Mouse (Mus musculus) limb, embryonic 13.5 days (tissue): ENCODE measurements around the gene Vav3. TPM values are rescaled to one million over a fixed set of nuclear protein-coding genes. Genes with fewer than 3 reads are reported as not detected.

Experiments used
- ATAC-seq: fragments of 200-750 bp; cut with Nextera tagmentation; 2 replicates; pipeline ENCODE4 v1.8.0; 2017; ENCODE audit warnings: low read depth, moderate number of reproducible peaks, moderate TSS enrichment; ENCODE audit not compliant: low FRiP score
- H3K27ac ChIP-seq: fragments of 300-500 bp; sonication (generic); 2 replicates; pipeline ENCODE4 v1.5.1; 2015; ENCODE audit warnings: inconsistent platforms, mild to moderate bottlenecking, moderate library complexity
- H3K27me3 ChIP-seq: fragments of 300-500 bp; sonication (generic); 2 replicates; pipeline ENCODE4 v1.6.1; 2015; ENCODE audit warnings: mild to moderate bottlenecking, inconsistent platforms
- H3K36me3 ChIP-seq: fragments of 300-500 bp; sonication (generic); 2 replicates; pipeline ENCODE4 v1.6.1; 2015; ENCODE audit warnings: inconsistent platforms, mild to moderate bottlenecking, moderate library complexity
- H3K4me1 ChIP-seq: fragments of 300-500 bp; sonication (generic); 2 replicates; pipeline ENCODE4 v1.6.1; 2015; ENCODE audit warnings: inconsistent platforms
- H3K4me2 ChIP-seq: fragments of 300-500 bp; sonication (generic); replicated peaks from 2 replicates; pipeline ENCODE4 v1.6.1; 2015; ENCODE audit warnings: inconsistent platforms, mild to moderate bottlenecking, moderate library complexity
- H3K4me3 ChIP-seq: fragments of 300-500 bp; sonication (generic); 2 replicates; pipeline ENCODE4 v1.5.1; 2015; ENCODE audit warnings: moderate library complexity, mild to moderate bottlenecking, inconsistent platforms
- H3K9ac ChIP-seq: fragments of 300-500 bp; sonication (generic); 2 replicates; pipeline ENCODE4 v1.6.1; 2015; ENCODE audit warnings: mild to moderate bottlenecking, inconsistent platforms
- H3K9me3 ChIP-seq: fragments of 300-500 bp; sonication (generic); 2 replicates; pipeline ENCODE4 v1.6.1; 2016; ENCODE audit warnings: inconsistent platforms
- WGBS: fragments of 180-500 bp; shearing (Covaris S2); methylation state at CpG from one replicate; pipeline ENCODE4 v1.1.7; 2015; 5-methylcytosine and 5-hydroxymethylcytosine counted together
- polyA plus RNA-seq: library from polyadenylated mRNA; unstranded; fragments of >200 nt; fragmentation: Nextera tagmentation; extraction: Ambion mirVana; gene quantifications from 2 replicates; pipeline ENCODE4 v1.2.1, GENCODE M21; 2015

The Vav3 gene
- polyA plus RNA-seq, 1 experiment from 2014 or later: 11.6 TPM

- 32% methylated on average over 4 of the region's 4 CpGs for WGBS
- Histone ChIP-seq H3K27ac (no peak overlapping the region), H3K4me3 (no peak overlapping the region), H3K9me3 (no peaks in the 10 kb centered on the region), H3K36me3 (no peaks in the 10 kb centered on the region), H3K4me2 (no peak overlapping the region), H3K4me1 (0 out of 2 replicates have a peak, but pooled peaks cover 3% of the 10 kb centered on the region), H3K9ac (no peak overlapping the region), H3K27me3 (peaks cover 8% of the 10 kb centered on the region; the same call in 1 of the 2 replicates)
- ATAC-seq: no peak
Measured at GRCm38 (mm10) chr3:109488750-109489171, 148.3 kb downstream of the Vav3 start.

GRCm38 (mm10) chr3:109490561-109491296, 150.3 kb downstream of the Vav3 start:
- H3K27ac ChIP-seq: no peak overlapping the region
- no peak overlapping the region for H3K4me3 ChIP-seq
- WGBS: 61% methylated on average over 11 of the region's 11 CpGs
- H3K27me3 ChIP-seq: peaks cover 8% of the 10 kb centered on the region; the same call in 1 of the 2 replicates
- no peaks in the 10 kb centered on the region for H3K36me3 ChIP-seq
- no peaks in the 10 kb centered on the region for H3K9me3 ChIP-seq
- H3K4me1 ChIP-seq: 0 out of 2 replicates have a peak, but pooled peaks cover 3% of the 10 kb centered on the region
- no peak for ATAC-seq
- H3K9ac ChIP-seq: no peak overlapping the region
- H3K4me2 ChIP-seq: no peak overlapping the region

- Histone ChIP-seq H3K4me3 (no peak overlapping the region), H3K4me1 (0 out of 2 replicates have a peak, but pooled peaks cover 3% of the 10 kb centered on the region), H3K4me2 (no peak overlapping the region), H3K9ac (no peak overlapping the region), H3K27ac (no peak overlapping the region), H3K36me3 (no peaks in the 10 kb centered on the region), H3K9me3 (no peaks in the 10 kb centered on the region), H3K27me3 (peaks cover 8% of the 10 kb centered on the region; the same call in 1 of the 2 replicates)
- WGBS: 3% methylated on average over 2 of the region's 2 CpGs
- ATAC-seq: peak; percentile 58; the same call in 1 of the 2 replicates
Measured at GRCm38 (mm10) chr3:109491568-109491967, 151.1 kb downstream of the Vav3 start.

GRCm38 (mm10) chr3:109496461-109496860, 156.0 kb downstream of the Vav3 start:
- Histone ChIP-seq H3K27ac (no peak overlapping the region), H3K9ac (no peak overlapping the region), H3K4me1 (0 out of 2 replicates have a peak, but pooled peaks cover 3% of the 10 kb centered on the region), H3K27me3 (no peaks in the 10 kb centered on the region), H3K4me2 (no peak overlapping the region), H3K9me3 (no peaks in the 10 kb centered on the region), H3K4me3 (no peak overlapping the region), H3K36me3 (no peaks in the 10 kb centered on the region)
- no peak for ATAC-seq
- 51% methylated on average over 5 of the region's 5 CpGs for WGBS

- no peaks in the 10 kb centered on the region for H3K36me3 ChIP-seq
- H3K9me3 ChIP-seq: no peaks in the 10 kb centered on the region
- 79% methylated on average over 4 of the region's 4 CpGs for WGBS
- H3K9ac ChIP-seq: no peak overlapping the region
- H3K4me2 ChIP-seq: no peak overlapping the region
- H3K27ac ChIP-seq: no peak overlapping the region
- ATAC-seq: no peak
- no peaks in the 10 kb centered on the region for H3K27me3 ChIP-seq
- 0 out of 2 replicates have a peak, but pooled peaks cover 3% of the 10 kb centered on the region for H3K4me1 ChIP-seq
- H3K4me3 ChIP-seq: no peak overlapping the region
Measured at GRCm38 (mm10) chr3:109497074-109497473, 156.6 kb downstream of the Vav3 start.

GRCm38 (mm10) chr3:109499861-109500456, 159.5 kb downstream of the Vav3 start:
- 95% methylated on average over 1 of the region's 1 CpGs for WGBS

GRCm38 (mm10) chr3:109509784-109510183, 169.3 kb downstream of the Vav3 start:
- Histone ChIP-seq H3K36me3 (no peaks in the 10 kb centered on the region), H3K9ac (no peak overlapping the region), H3K27ac (no peak overlapping the region), H3K9me3 (no peaks in the 10 kb centered on the region), H3K4me1 (no peaks in the 10 kb centered on the region), H3K4me3 (no peak overlapping the region), H3K27me3 (no peaks in the 10 kb centered on the region), H3K4me2 (no peak overlapping the region)
- WGBS: 76% methylated on average over 1 of the region's 1 CpGs
- no peak for ATAC-seq

More at GRCm38 (mm10) chr3:109499861-109500456, 159.5 kb downstream of the Vav3 start:
- Histone ChIP-seq H3K36me3 (no peaks in the 10 kb centered on the region), H3K4me2 (no peak overlapping the region), H3K9me3 (no peaks in the 10 kb centered on the region), H3K27me3 (no peaks in the 10 kb centered on the region), H3K27ac (no peak overlapping the region), H3K9ac (no peak overlapping the region), H3K4me1 (no peaks in the 10 kb centered on the region), H3K4me3 (no peak overlapping the region)
- ATAC-seq: no peak

- no peak overlapping the region for H3K4me2 ChIP-seq
- no peak overlapping the region for H3K4me3 ChIP-seq
- WGBS: 65% methylated on average over 1 of the region's 1 CpGs
- H3K36me3 ChIP-seq: no peaks in the 10 kb centered on the region
- no peaks in the 10 kb centered on the region for H3K27me3 ChIP-seq
- ATAC-seq: no peak
- no peaks in the 10 kb centered on the region for H3K9me3 ChIP-seq
- H3K27ac ChIP-seq: no peak overlapping the region
- H3K4me1 ChIP-seq: no peaks in the 10 kb centered on the region
- H3K9ac ChIP-seq: no peak overlapping the region
Measured at GRCm38 (mm10) chr3:109511849-109512248, 171.4 kb downstream of the Vav3 start.

GRCm38 (mm10) chr3:109515479-109515878, 175.0 kb downstream of the Vav3 start:
- Histone ChIP-seq H3K4me1 (no peaks in the 10 kb centered on the region), H3K36me3 (no peaks in the 10 kb centered on the region), H3K9me3 (no peaks in the 10 kb centered on the region), H3K4me3 (no peak overlapping the region), H3K4me2 (no peak overlapping the region), H3K27ac (no peak overlapping the region), H3K9ac (no peak overlapping the region), H3K27me3 (no peaks in the 10 kb centered on the region)
- no peak for ATAC-seq
- WGBS: 71% methylated on average over 3 of the region's 3 CpGs

- Histone ChIP-seq H3K36me3 (no peaks in the 10 kb centered on the region), H3K4me2 (no peak overlapping the region), H3K27me3 (no peaks in the 10 kb centered on the region), H3K4me3 (no peak overlapping the region), H3K27ac (no peak overlapping the region), H3K4me1 (no peaks in the 10 kb centered on the region), H3K9ac (no peak overlapping the region), H3K9me3 (no peaks in the 10 kb centered on the region)
- ATAC-seq: no peak
- WGBS: 71% methylated on average over 10 of the region's 10 CpGs
Measured at GRCm38 (mm10) chr3:109516372-109516771, 175.9 kb downstream of the Vav3 start.

- 76% methylated on average over 7 of the region's 7 CpGs for WGBS
- ATAC-seq: no peak
- Histone ChIP-seq H3K36me3 (no peaks in the 10 kb centered on the region), H3K4me1 (no peaks in the 10 kb centered on the region), H3K27me3 (no peaks in the 10 kb centered on the region), H3K4me2 (no peak overlapping the region), H3K4me3 (no peak overlapping the region), H3K9ac (no peak overlapping the region), H3K27ac (no peak overlapping the region), H3K9me3 (no peaks in the 10 kb centered on the region)
Measured at GRCm38 (mm10) chr3:109522115-109522514, 181.7 kb downstream of the Vav3 start.

- Histone ChIP-seq H3K9ac (no peak overlapping the region), H3K4me2 (no peak overlapping the region), H3K4me3 (no peak overlapping the region), H3K9me3 (no peaks in the 10 kb centered on the region), H3K27ac (no peak overlapping the region), H3K27me3 (no peaks in the 10 kb centered on the region), H3K4me1 (no peaks in the 10 kb centered on the region), H3K36me3 (no peaks in the 10 kb centered on the region)
- no peak for ATAC-seq
- 82% methylated on average over 12 of the region's 12 CpGs for WGBS
Measured at GRCm38 (mm10) chr3:109525825-109526224, 185.4 kb downstream of the Vav3 start.
